Mouse (Mus musculus): ENCODE measurements around the gene Chd5. TPM values are rescaled to one million over a fixed set of nuclear protein-coding genes. Genes with fewer than 3 reads are reported as not detected.

Chd5 gene
- polyA plus RNA-seq, 1 experiment = 1.0 TPM

DNA sequence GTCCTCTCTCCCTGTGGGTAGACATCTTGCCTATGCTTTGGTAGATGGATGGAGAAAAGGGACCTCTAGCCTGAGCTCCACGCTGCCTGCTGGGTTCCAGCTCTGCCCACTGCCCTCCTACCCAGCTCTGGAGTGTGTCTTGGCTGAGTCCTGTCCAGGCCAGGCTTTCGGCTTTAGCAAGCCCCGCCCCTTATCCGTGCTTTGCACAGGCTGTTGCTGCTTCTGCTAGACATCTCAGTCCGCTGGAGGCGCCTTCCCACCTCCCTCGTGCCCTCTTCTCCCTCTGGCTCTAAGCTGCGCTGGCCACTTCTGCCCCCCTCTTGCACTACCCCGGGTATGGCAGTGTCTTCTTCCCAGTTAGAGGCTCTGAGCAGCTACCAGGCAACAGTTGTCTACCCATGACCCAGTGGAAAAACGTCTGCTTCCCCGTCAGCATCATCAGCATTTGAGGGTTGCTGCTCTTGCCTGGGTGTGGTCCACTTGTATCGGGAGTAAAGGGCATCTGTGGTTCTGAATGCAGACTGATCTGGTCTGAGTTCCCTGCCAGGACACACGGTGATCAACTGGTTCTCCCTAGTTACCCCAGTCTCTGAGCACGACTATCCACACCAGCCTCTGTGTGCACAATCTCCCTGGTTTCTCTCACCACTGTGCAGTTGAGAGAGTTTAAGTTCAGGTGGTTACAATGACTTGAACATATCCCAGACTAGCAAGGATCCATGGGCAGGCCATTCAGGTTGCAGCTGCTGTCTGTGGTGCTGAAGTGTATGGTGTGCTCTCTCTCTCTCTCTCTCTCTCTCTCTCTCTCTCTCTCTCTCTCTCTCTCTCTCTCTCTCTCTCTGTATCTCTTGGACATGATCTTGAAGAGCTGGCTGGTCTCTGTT is 13.2 kb downstream of the Chd5 start:
- Histone ChIP-seq H3K4me3 (no peak overlapping the region), H3K27me3 (ENCODE audit: control insufficient read depth, insufficient read depth, insufficient read length) (no peaks in the 10 kb centered on the region), H3K4me2 (ENCODE audit: low read depth) (no peak overlapping the region), H3ac (ENCODE audit: control insufficient read depth, insufficient read length) (no peak overlapping the region), H3K79me2 (ENCODE audit: control insufficient read depth, insufficient read depth) (no peaks in the 10 kb centered on the region), H3K36me3 (ENCODE audit: control insufficient read depth, insufficient read depth) (no peaks in the 10 kb centered on the region)
- TF ChIP-seq E2F4 (IDR thresholded peaks at IDR 0.05; ENCODE audit: insufficient read depth) (no peak), REST (IDR thresholded peaks at IDR 0.05; ENCODE audit: insufficient read depth, insufficient read length) (peak; percentile 82)

DNA sequence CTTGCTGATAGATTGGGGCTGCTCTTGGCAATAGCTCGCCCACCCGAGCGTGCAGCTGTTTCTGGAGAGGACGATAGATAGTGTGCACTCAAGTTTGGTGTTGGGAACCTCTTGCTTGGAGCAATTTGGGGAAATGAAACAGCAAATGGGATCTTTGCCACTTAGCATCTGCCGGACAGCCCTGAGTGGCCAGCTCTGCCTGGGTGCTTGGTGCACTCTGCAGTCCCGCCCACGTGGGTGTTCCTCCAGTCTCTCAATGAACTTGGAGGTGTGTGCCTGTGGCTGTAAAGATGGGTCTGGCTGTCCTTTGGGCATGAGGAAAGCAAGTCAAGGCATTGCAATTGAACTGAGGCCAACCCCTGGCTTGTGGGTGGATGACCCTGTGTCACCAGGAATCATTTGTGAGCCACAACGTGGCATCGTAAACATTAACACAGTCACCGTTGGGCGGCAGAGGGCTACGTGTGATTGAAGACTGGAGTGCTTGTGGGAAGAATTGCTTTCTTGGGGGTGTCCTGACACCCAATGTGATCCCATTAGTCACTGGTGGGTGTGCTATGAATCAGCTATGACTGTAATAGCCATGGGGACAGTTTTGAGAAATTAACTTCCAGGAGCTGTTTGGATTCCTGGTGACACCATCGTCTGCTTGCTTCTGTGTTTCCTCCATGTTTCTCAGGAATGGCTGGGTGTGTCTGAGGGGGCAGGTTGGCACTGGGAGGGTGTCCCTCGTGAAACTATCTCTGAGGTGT is 15.6 kb downstream of the Chd5 start:
- H3K4me3 ChIP-seq = no peak overlapping the region
- no peak for TF ChIP-seq MYOG (IDR thresholded peaks at IDR 0.05; ENCODE audit: control insufficient read depth in 1 of 3, insufficient read depth in 1 of 3, insufficient read length in 2 of 3, low read depth in 2 of 3)
- no peak for TF ChIP-seq CEBPB (IDR thresholded peaks at IDR 0.05; ENCODE audit: insufficient read depth, poor library complexity, severe bottlenecking)
- no peak for TF ChIP-seq E2F4 (IDR thresholded peaks at IDR 0.05; ENCODE audit: insufficient read depth)
- no peak for TF ChIP-seq SRF (IDR thresholded peaks at IDR 0.05; ENCODE audit: control insufficient read depth, insufficient read length, low read depth)
- no peak for TF ChIP-seq POLR2A (IDR thresholded peaks at IDR 0.05; ENCODE audit: insufficient read length, low read depth)
- no peak for TF ChIP-seq MAX (IDR thresholded peaks at IDR 0.05; ENCODE audit: low read depth)
- no peak for TF ChIP-seq REST (IDR thresholded peaks at IDR 0.05; ENCODE audit: insufficient read depth, insufficient read length)
- no peak for TF ChIP-seq MYOD1 (IDR thresholded peaks at IDR 0.05; ENCODE audit: control insufficient read depth in 1 of 3, insufficient read length in 2 of 3, low read depth in 2 of 3)
- TF ChIP-seq POLR2AphosphoS2 (IDR thresholded peaks at IDR 0.05; ENCODE audit: insufficient read length, low read depth) = no peak
- no peak for TF ChIP-seq USF1 (IDR thresholded peaks at IDR 0.05; ENCODE audit: low read depth)
- no peak for TF ChIP-seq TCF12 (IDR thresholded peaks at IDR 0.05; ENCODE audit: insufficient read depth, poor library complexity, severe bottlenecking)
- TF ChIP-seq TCF3 (IDR thresholded peaks at IDR 0.05; ENCODE audit: insufficient read length, low read depth) = no peak
- no peaks in the 10 kb centered on the region for H3K27me3 ChIP-seq (ENCODE audit: control insufficient read depth, insufficient read depth, insufficient read length)
- no peak overlapping the region for H3ac ChIP-seq (ENCODE audit: control insufficient read depth, insufficient read length)
- H3K79me2 ChIP-seq (ENCODE audit: control insufficient read depth, insufficient read depth) = no peaks in the 10 kb centered on the region
- no peaks in the 10 kb centered on the region for H3K36me3 ChIP-seq (ENCODE audit: control insufficient read depth, insufficient read depth)
- no peak overlapping the region for H3K4me2 ChIP-seq (ENCODE audit: low read depth)

DNA sequence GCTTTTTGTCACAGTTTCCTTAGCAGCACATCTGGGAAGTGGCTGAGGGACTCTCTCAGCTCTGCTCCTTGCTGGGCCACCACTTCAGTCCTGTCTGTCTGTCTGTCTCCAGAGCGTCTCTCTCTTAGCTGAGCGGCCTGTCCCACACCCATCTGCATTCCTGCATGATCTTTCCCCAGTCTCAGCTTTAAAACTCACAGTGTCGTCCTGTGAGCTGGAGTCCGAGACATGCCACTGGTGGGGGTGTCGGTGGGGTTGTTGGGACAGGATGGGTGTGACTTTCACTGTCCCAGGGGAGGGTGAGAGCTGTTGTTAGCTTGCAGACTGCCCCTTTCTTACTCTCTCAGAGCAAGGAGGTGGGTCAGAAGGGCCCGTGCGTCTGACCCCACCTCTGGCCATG is 17.2 kb downstream of the Chd5 start:
- no peak for TF ChIP-seq POLR2AphosphoS2 (IDR thresholded peaks at IDR 0.05; ENCODE audit: insufficient read length, low read depth)
- TF ChIP-seq TCF12 (IDR thresholded peaks at IDR 0.05; ENCODE audit: insufficient read depth, poor library complexity, severe bottlenecking) = no peak
- TF ChIP-seq MYOG (IDR thresholded peaks at IDR 0.05; ENCODE audit: control insufficient read depth in 1 of 3, insufficient read depth in 1 of 3, insufficient read length in 2 of 3, low read depth in 2 of 3) = no peak
- no peak for TF ChIP-seq CEBPB (IDR thresholded peaks at IDR 0.05; ENCODE audit: insufficient read depth, poor library complexity, severe bottlenecking)
- TF ChIP-seq TCF3 (IDR thresholded peaks at IDR 0.05; ENCODE audit: insufficient read length, low read depth) = no peak
- TF ChIP-seq USF1 (IDR thresholded peaks at IDR 0.05; ENCODE audit: low read depth) = no peak
- no peak for TF ChIP-seq MYOD1 (IDR thresholded peaks at IDR 0.05; ENCODE audit: control insufficient read depth in 1 of 3, insufficient read length in 2 of 3, low read depth in 2 of 3)
- TF ChIP-seq SRF (IDR thresholded peaks at IDR 0.05; ENCODE audit: control insufficient read depth, insufficient read length, low read depth) = no peak
- no peak for TF ChIP-seq POLR2A (IDR thresholded peaks at IDR 0.05; ENCODE audit: insufficient read length, low read depth)
- TF ChIP-seq E2F4 (IDR thresholded peaks at IDR 0.05; ENCODE audit: insufficient read depth) = no peak
- no peak for TF ChIP-seq MAX (IDR thresholded peaks at IDR 0.05; ENCODE audit: low read depth)
- TF ChIP-seq REST (IDR thresholded peaks at IDR 0.05; ENCODE audit: insufficient read depth, insufficient read length) = no peak
- no peaks in the 10 kb centered on the region for H3K27me3 ChIP-seq (ENCODE audit: control insufficient read depth, insufficient read depth, insufficient read length)

DNA sequence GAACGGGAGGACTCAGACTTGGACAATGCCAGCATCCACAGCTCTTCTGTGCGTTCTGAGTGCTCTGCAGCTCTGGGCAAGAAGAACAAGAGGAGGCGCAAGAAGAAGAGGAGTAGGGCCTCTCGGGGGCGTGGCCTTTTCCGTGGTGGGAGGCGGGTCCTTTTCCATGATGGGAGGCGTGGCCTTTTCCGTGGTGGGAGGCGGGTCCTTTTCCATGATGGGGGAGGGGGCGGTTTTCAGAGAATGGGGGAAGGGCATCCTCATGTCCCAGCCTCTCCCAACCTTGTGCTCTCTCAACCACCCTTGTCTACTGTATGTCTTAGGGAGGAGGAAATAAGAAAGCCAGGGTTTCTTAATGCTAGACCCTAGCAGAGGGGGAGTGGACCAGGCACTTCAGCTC is 21.2 kb downstream of the Chd5 start:
- Histone ChIP-seq H3K79me2 (ENCODE audit: control insufficient read depth, insufficient read depth) (no peaks in the 10 kb centered on the region), H3K4me2 (ENCODE audit: low read depth) (no peak overlapping the region), H3ac (ENCODE audit: control insufficient read depth, insufficient read length) (no peak overlapping the region), H3K36me3 (ENCODE audit: control insufficient read depth, insufficient read depth) (no peaks in the 10 kb centered on the region), H3K4me3 (no peak overlapping the region), H3K27me3 (ENCODE audit: control insufficient read depth, insufficient read depth, insufficient read length) (no peaks in the 10 kb centered on the region)
- TF ChIP-seq TCF3 (IDR thresholded peaks at IDR 0.05; ENCODE audit: insufficient read length, low read depth) = no peak
- TF ChIP-seq CEBPB (IDR thresholded peaks at IDR 0.05; ENCODE audit: insufficient read depth, poor library complexity, severe bottlenecking) = no peak
- TF ChIP-seq E2F4 (IDR thresholded peaks at IDR 0.05; ENCODE audit: insufficient read depth) = no peak
- no peak for TF ChIP-seq POLR2A (IDR thresholded peaks at IDR 0.05; ENCODE audit: insufficient read length, low read depth)
- TF ChIP-seq MAX (IDR thresholded peaks at IDR 0.05; ENCODE audit: low read depth) = no peak
- TF ChIP-seq USF1 (IDR thresholded peaks at IDR 0.05; ENCODE audit: low read depth) = no peak

More for the DNA sequence above, 17.2 kb downstream of the Chd5 start:
- H3K4me2 ChIP-seq (ENCODE audit: low read depth) = no peak overlapping the region
- H3ac ChIP-seq (ENCODE audit: control insufficient read depth, insufficient read length) = no peak overlapping the region
- H3K79me2 ChIP-seq (ENCODE audit: control insufficient read depth, insufficient read depth) = no peaks in the 10 kb centered on the region
- H3K4me3 ChIP-seq = no peak overlapping the region
- no peaks in the 10 kb centered on the region for H3K36me3 ChIP-seq (ENCODE audit: control insufficient read depth, insufficient read depth)

Data from myocyte (in vitro differentiated cells).